Mouse (Mus musculus) macrophage (primary cell): ENCODE data around the gene Hhex. TPM values are rescaled to one million over a fixed set of nuclear protein-coding genes. Genes with fewer than 3 reads are reported as not detected.

Experiments
- H3K27ac ChIP-seq: fragments of 350-480 bp; formaldehyde crosslinking; 2 replicates; pipeline ENCODE4 v1.9.0; 2021
- H3K36me3 ChIP-seq: fragments of 350-480 bp; formaldehyde crosslinking; 2 replicates; pipeline ENCODE4 v1.9.0; 2021; ENCODE audit errors: inconsistent target
- H3K4me3 ChIP-seq: fragments of 350-480 bp; formaldehyde crosslinking; 2 replicates; pipeline ENCODE4 v1.9.0; 2021; ENCODE audit errors: inconsistent target
- H3K79me2 ChIP-seq: fragments of 350-480 bp; formaldehyde crosslinking; 2 replicates; pipeline ENCODE4 v1.9.0; 2021; ENCODE audit errors: inconsistent target
- WGBS: methylation state at CpG from one replicate; pipeline ENCODE4 v1.1.7; 2026; ENCODE audit warnings: inconsistent platforms; ENCODE audit not compliant: missing documents; 5-methylcytosine and 5-hydroxymethylcytosine counted together
- polyA plus RNA-seq: library from polyadenylated mRNA; stranded (reverse); fragments of 250-400 nt; gene quantifications from 3 replicates; pipeline ENCODE4 v1.2.4, GENCODE M21; 2018; ENCODE audit warnings: inconsistent platforms

The Hhex gene
- polyA plus RNA-seq, 1 experiment from 2014 or later, result 70.1 TPM

- Histone ChIP-seq H3K4me3 (no peak overlapping the region), H3K36me3 (no peaks in the 10 kb centered on the region), H3K79me2 (no peaks in the 10 kb centered on the region), H3K27ac (no peak overlapping the region)
- 93% methylated on average over 4 of the region's 4 CpGs for WGBS
These were observed 37.1 kb downstream of the Hhex start for GRCm38 (mm10) chr19:37471680-37472079.

GRCm38 (mm10) chr19:37472589-37472988 is 38.0 kb downstream of the Hhex start:
- H3K27ac ChIP-seq, result no peak overlapping the region
- no peaks in the 10 kb centered on the region for H3K79me2 ChIP-seq
- whole genome bisulfite sequencing, result 63% methylated on average over 3 of the region's 3 CpGs
- no peaks in the 10 kb centered on the region for H3K36me3 ChIP-seq
- H3K4me3 ChIP-seq, result no peak overlapping the region

- H3K4me3 ChIP-seq, result no peak overlapping the region
- H3K27ac ChIP-seq, result no peak overlapping the region
- no peaks in the 10 kb centered on the region for H3K36me3 ChIP-seq
- 96% methylated on average over 8 of the region's 8 CpGs for WGBS
- no peaks in the 10 kb centered on the region for H3K79me2 ChIP-seq
These were observed 47.1 kb downstream of the Hhex start for GRCm38 (mm10) chr19:37481704-37482103.

GRCm38 (mm10) chr19:37482556-37483187 is 48.1 kb downstream of the Hhex start:
- H3K4me3 ChIP-seq, result no peak overlapping the region
- no peaks in the 10 kb centered on the region for H3K36me3 ChIP-seq
- no peaks in the 10 kb centered on the region for H3K79me2 ChIP-seq
- 26% methylated on average over 14 of the region's 14 CpGs for WGBS
- H3K27ac ChIP-seq, result peak overlapping the region; percentile 32

GRCm38 (mm10) chr19:37484787-37485186 is 50.2 kb downstream of the Hhex start:
- H3K27ac ChIP-seq, result no peak overlapping the region
- no peaks in the 10 kb centered on the region for H3K36me3 ChIP-seq
- no peak overlapping the region for H3K4me3 ChIP-seq
- 98% methylated on average over 6 of the region's 6 CpGs for WGBS
- no peaks in the 10 kb centered on the region for H3K79me2 ChIP-seq

- Histone ChIP-seq H3K36me3 (no peaks in the 10 kb centered on the region), H3K4me3 (no peak overlapping the region), H3K79me2 (no peaks in the 10 kb centered on the region), H3K27ac (no peak overlapping the region)
- 93% methylated on average over 6 of the region's 6 CpGs for WGBS
These were observed 52.2 kb downstream of the Hhex start for GRCm38 (mm10) chr19:37486801-37487200.

GRCm38 (mm10) chr19:37487811-37488475 is 53.3 kb downstream of the Hhex start:
- H3K79me2 ChIP-seq, result no peaks in the 10 kb centered on the region
- no peaks in the 10 kb centered on the region for H3K36me3 ChIP-seq
- H3K4me3 ChIP-seq, result no peak overlapping the region
- 100% methylated on average over 5 of the region's 5 CpGs for WGBS
- H3K27ac ChIP-seq, result no peak overlapping the region

- Histone ChIP-seq H3K79me2 (no peaks in the 10 kb centered on the region), H3K4me3 (no peak overlapping the region), H3K36me3 (no peaks in the 10 kb centered on the region), H3K27ac (no peak overlapping the region)
- WGBS, result 34% methylated on average over 7 of the region's 7 CpGs
These were observed 54.1 kb downstream of the Hhex start for GRCm38 (mm10) chr19:37488608-37489262.

Other genes starting within 250 kb of the Hhex start
- 78.5 to 135 TPM (median 91.9 TPM) in 3 replicates for gene March5, start 227.3 kb upstream of the Hhex start, polyA plus RNA-seq
- gene Cpeb3, start 226.2 kb upstream of the Hhex start, polyA plus RNA-seq, result 7.8 to 16.1 TPM (median 11.7 TPM) in 3 replicates
- 42.9 to 68.4 TPM (median 54.3 TPM) in 3 replicates for gene Ide, start 97.0 kb upstream of the Hhex start, polyA plus RNA-seq
- 1.2 to 5.9 TPM (median 4.1 TPM) in 3 replicates for gene Kif11, start 58.4 kb upstream of the Hhex start, polyA plus RNA-seq
- 15.2 to 19.8 TPM (median 17.5 TPM) in 3 replicates for gene Exoc6, start 115.6 kb downstream of the Hhex start, polyA plus RNA-seq